Mouse (Mus musculus): ENCODE measurements at regions not wholly inside any gene's neighbourhood (a gene's known extent, or its start where the extent isn't known, plus 50 kb on each side); places are given as distances from the start of the nearest gene placed in this dataset.

DNA sequence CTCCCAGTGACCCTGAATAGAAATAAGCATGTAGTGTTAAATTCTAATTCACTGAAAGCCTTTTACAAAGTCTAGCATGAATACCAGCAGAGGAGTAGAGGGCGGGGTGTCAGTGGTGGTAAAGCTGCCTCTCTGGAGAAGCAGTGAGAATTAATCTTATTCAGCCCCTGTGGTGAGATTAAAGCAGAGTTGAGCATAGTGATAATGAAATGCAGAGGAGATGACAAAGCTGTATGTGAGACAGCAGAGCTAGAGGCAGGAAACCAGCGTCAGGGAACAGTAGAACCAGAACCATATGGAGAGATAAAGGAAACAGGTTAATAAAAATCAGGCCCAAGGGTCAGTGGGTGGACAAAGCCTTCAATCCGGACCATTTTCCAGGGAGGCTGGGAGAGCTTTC is 1827.2 kb downstream of the Poteg start:
- no peak for DNase-seq (ENCODE audit: low spot score in 2 of 2)

DNA sequence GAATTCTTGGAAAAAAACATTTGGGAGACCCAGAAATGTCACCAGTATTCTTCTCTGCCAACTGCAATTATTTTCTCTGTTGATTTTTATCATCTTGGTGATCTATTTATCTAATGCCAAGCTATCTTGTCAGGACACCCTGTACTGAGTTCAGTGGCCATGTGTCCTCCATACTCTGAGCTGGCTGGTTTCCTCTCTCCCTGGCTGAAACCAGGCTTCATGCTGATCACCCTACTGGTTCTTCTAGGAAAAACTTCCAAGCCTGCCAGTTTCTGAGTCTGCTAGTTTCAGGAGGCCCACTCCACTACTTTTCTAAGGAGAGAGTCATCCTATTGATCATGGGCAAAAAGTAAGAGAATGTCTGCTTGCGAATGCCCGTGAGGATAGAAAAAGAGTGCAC is 1831.2 kb downstream of the Poteg start:
- DNase-seq (ENCODE audit: low spot score in 2 of 2), result no peak

DNA sequence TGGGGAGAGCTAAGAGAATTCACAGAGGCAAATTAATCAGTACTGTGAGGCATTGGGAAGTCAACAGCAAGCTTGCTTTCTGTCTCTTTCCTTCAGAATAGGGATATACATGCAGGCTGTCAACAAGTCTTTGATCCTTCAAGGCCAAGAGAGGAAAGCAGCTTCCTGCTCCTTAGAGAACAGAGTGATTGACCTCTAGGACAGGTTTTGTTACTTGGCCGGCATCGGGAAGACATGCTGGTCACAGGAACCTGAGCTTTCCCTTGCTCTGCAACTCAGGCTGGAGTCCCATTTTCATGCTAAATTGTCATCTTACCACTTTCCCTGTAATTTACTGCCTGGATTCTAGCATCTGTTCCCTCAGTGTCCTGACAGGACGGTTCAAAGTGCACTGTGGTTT is 1831.8 kb downstream of the Poteg start:
- DNase-seq (ENCODE audit: low spot score in 2 of 2), result no peak

DNA sequence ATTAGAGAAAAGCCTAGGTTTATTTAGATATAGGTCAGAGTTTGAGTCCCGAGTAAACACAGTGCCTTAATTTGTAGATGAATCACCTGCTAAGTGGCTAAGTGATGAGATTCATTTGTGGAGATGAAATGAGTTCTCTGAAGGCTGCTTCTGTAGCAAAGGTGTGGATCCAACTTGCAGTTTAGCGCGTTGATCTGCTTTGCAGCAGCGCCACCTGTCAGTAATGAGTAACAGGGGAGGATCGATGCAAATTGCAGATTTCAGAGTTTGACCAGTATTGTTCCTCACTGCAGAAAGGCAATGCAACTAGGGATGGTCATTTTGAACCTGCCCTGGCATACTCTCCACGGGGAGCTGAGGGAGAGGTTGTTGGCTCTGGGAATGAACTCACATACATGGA is 1842.9 kb downstream of the Poteg start:
- DNase-seq (ENCODE audit: low spot score in 2 of 2), result peak in 1 of 2 experiments; percentile 2
